Mouse (Mus musculus): ENCODE results near the gene Mark4. TPM values are rescaled to one million over a fixed set of nuclear protein-coding genes. Genes with fewer than 3 reads are reported as not detected.

Gene Mark4
- total RNA-seq, 2 experiments from 2014 or later = 25.7 to 27.2 TPM

GRCm38 (mm10) chr7:19409753-19410152, 48.9 kb downstream of the Mark4 start:
- DNase-seq = peak in 1 of 2 experiments; percentile 32
- intact Hi-C loops (cut with DNase I) = loop anchor here (5.0 to 10.0 kb wide), 4 partner anchors 93 to 295 kb away; no protein-coding TSS in a partner anchor

GRCm38 (mm10) chr7:19405417-19405816, 53.2 kb downstream of the Mark4 start:
- intact Hi-C loops (cut with DNase I) = loop anchor here (5.0 to 10.0 kb wide), 4 partner anchors 97 to 299 kb away; no protein-coding TSS in a partner anchor
- peak; percentile 81 to 94 for DNase-seq

GRCm38 (mm10) chr7:19404476-19404875, 54.1 kb downstream of the Mark4 start, which contains the start of gene Ckm:
TSS of gene Ckm (plus strand) at chr7:19404776.
- intact Hi-C loops (cut with DNase I) = loop anchor here (10.0 kb wide), 1 partner anchor 300 kb away; no protein-coding TSS in a partner anchor
- no peak for DNase-seq

- intact Hi-C loops (cut with DNase I) = loop anchor here (10.0 kb wide), 1 partner anchor 301 kb away; no protein-coding TSS in a partner anchor
- peak; percentile 31 to 36 for DNase-seq
These were observed 54.8 kb downstream of the Mark4 start, which contains the start of gene Klc3 for GRCm38 (mm10) chr7:19403731-19404296. TSS of gene Klc3 (minus strand) at chr7:19404104.

GRCm38 (mm10) chr7:19402535-19403112, 56.0 kb downstream of the Mark4 start:
- no peak for DNase-seq
- intact Hi-C loops (cut with DNase I) = loop anchor here (10.0 kb wide), 1 partner anchor 302 kb away; no protein-coding TSS in a partner anchor

GRCm38 (mm10) chr7:19400946-19401345, 57.7 kb downstream of the Mark4 start:
- DNase-seq = no peak
- intact Hi-C loops (cut with DNase I) = loop anchor here (10.0 kb wide), 1 partner anchor 304 kb away; no protein-coding TSS in a partner anchor

- peak in 1 of 2 experiments; percentile 45 for DNase-seq
- intact Hi-C loops (cut with DNase I) = loop anchor here (10.0 kb wide), 1 partner anchor 305 kb away; no protein-coding TSS in a partner anchor
These were observed 58.9 kb downstream of the Mark4 start for GRCm38 (mm10) chr7:19399496-19400280.

- intact Hi-C loops (cut with DNase I) = no loop called here
These were observed 64.1 kb downstream of the Mark4 start for GRCm38 (mm10) chr7:19394484-19394883.

GRCm38 (mm10) chr7:19388699-19389413, 69.8 kb downstream of the Mark4 start:
- intact Hi-C loops (cut with DNase I) = no loop called here
- no peak for DNase-seq

More at GRCm38 (mm10) chr7:19394484-19394883, 64.1 kb downstream of the Mark4 start:
- no peak for DNase-seq

GRCm38 (mm10) chr7:19383708-19384107, 74.9 kb downstream of the Mark4 start:
- no peak for DNase-seq
- intact Hi-C loops (cut with DNase I) = no loop called here

- intact Hi-C loops (cut with DNase I) = no loop called here
- DNase-seq = no peak
These were observed 76.5 kb downstream of the Mark4 start for GRCm38 (mm10) chr7:19382166-19382541.

GRCm38 (mm10) chr7:19381377-19382165, 77.0 kb downstream of the Mark4 start, which contains the start of gene Ercc2:
TSS of gene Ercc2 (plus strand) at chr7:19382010.
- intact Hi-C loops (cut with DNase I) = no loop called here
- DNase-seq = peak; percentile 99

GRCm38 (mm10) chr7:19378049-19378448, 80.6 kb downstream of the Mark4 start:
- intact Hi-C loops (cut with DNase I) = no loop called here
- DNase-seq = no peak

- intact Hi-C loops (cut with DNase I) = no loop called here
These were observed 82.6 kb downstream of the Mark4 start for GRCm38 (mm10) chr7:19376019-19376418.

GRCm38 (mm10) chr7:19375368-19375767, 83.3 kb downstream of the Mark4 start:
- intact Hi-C loops (cut with DNase I) = no loop called here
- no peak for DNase-seq

More at GRCm38 (mm10) chr7:19376019-19376418, 82.6 kb downstream of the Mark4 start:
- DNase-seq = no peak
